Mouse (Mus musculus) neural tube, embryonic 12.5 days (tissue): ENCODE results near the gene Gm3424. TPM values are rescaled to one million over a fixed set of nuclear protein-coding genes. Genes with fewer than 3 reads are reported as not detected.
"Not testable (repeated sequence)": the region's sequence is repeated elsewhere in the genome, so short reads cannot be mapped to it uniquely, and the experiment has no call there.

Experiments used
- ATAC-seq: fragments of 200-750 bp; cut with Nextera tagmentation; 2 replicates; pipeline ENCODE4 v1.8.0; 2017; ENCODE audit warnings: low read depth, mild to moderate bottlenecking, moderate TSS enrichment, moderate library complexity; ENCODE audit not compliant: low FRiP score
- H3K27ac ChIP-seq: fragments of 300-500 bp; sonication (generic); 2 replicates; pipeline ENCODE4 v1.5.1; 2016
- H3K27me3 ChIP-seq: fragments of 300-500 bp; sonication (generic); replicated peaks from 2 replicates; pipeline ENCODE4 v1.6.1; 2016; ENCODE audit warnings: mild to moderate bottlenecking
- H3K36me3 ChIP-seq: fragments of 300-500 bp; sonication (generic); 2 replicates; pipeline ENCODE4 v1.6.1; 2016; ENCODE audit warnings: mild to moderate bottlenecking
- H3K4me1 ChIP-seq: fragments of 300-500 bp; sonication (generic); 2 replicates; pipeline ENCODE4 v1.6.1; 2016
- H3K4me2 ChIP-seq: fragments of 300-500 bp; sonication (generic); replicated peaks from 2 replicates; pipeline ENCODE4 v1.6.1; 2016; ENCODE audit warnings: mild to moderate bottlenecking
- H3K4me3 ChIP-seq: fragments of 300-500 bp; sonication (generic); 2 replicates; pipeline ENCODE4 v1.5.1; 2016
- H3K9ac ChIP-seq: fragments of 300-500 bp; sonication (generic); 2 replicates; pipeline ENCODE4 v1.6.1; 2016; ENCODE audit warnings: mild to moderate bottlenecking
- H3K9me3 ChIP-seq: fragments of 300-500 bp; sonication (generic); 2 replicates; pipeline ENCODE4 v1.6.1; 2016; ENCODE audit warnings: mild to moderate bottlenecking
- WGBS: fragments of 180-500 bp; shearing (Covaris S2); methylation state at CpG from one replicate; pipeline ENCODE4 v1.1.7; 2016; 5-methylcytosine and 5-hydroxymethylcytosine counted together
- polyA plus RNA-seq: library from polyadenylated mRNA; unstranded; fragments of >200 nt; fragmentation: Nextera tagmentation; extraction: Ambion mirVana; gene quantifications from 2 replicates; pipeline ENCODE4 v1.2.1, GENCODE M21; 2016

Gene Gm3424
- not detected in 2 replicates for polyA plus RNA-seq

- H3K27ac ChIP-seq, H3K9ac ChIP-seq, H3K27me3 ChIP-seq, H3K4me3 ChIP-seq, H3K9me3 ChIP-seq, H3K4me1 ChIP-seq, H3K4me2 ChIP-seq, ATAC-seq, H3K36me3 ChIP-seq: not testable (repeated sequence)
- no CpG with 5 or more reads among the region's 3 CpGs for WGBS
Observed at GRCm38 (mm10) chr14:5830229-5830628, at the start of gene Gm3424. Gene Gm3424, minus strand, starts transcription at chr14:5830329.

- not testable (repeated sequence) for H3K27ac ChIP-seq, H3K9me3 ChIP-seq, H3K27me3 ChIP-seq, H3K36me3 ChIP-seq, H3K4me1 ChIP-seq, ATAC-seq
- Histone ChIP-seq H3K9ac (peak overlapping the region; percentile 57; the same call in 1 of the 2 replicates), H3K4me2 (peak overlapping the region; percentile 71), H3K4me3 (peak overlapping the region; percentile 45)
- 1% methylated on average over 27 of the region's 28 CpGs for WGBS
Observed at GRCm38 (mm10) chr14:5879791-5880190, 49.7 kb upstream of the Gm3424 start.

GRCm38 (mm10) chr14:5879136-5879535 lies 49.0 kb upstream of the Gm3424 start:
- not testable (repeated sequence) for H3K4me2 ChIP-seq, H3K4me3 ChIP-seq, H3K9me3 ChIP-seq, ATAC-seq, H3K27me3 ChIP-seq, H3K27ac ChIP-seq, H3K4me1 ChIP-seq, H3K36me3 ChIP-seq, H3K9ac ChIP-seq
- WGBS: 10% methylated on average over 7 of the region's 11 CpGs

GRCm38 (mm10) chr14:5855911-5856310 lies 25.8 kb upstream of the Gm3424 start:
- not testable (repeated sequence) for H3K4me2 ChIP-seq, H3K9me3 ChIP-seq, ATAC-seq, H3K4me3 ChIP-seq, H3K27me3 ChIP-seq, H3K27ac ChIP-seq, H3K9ac ChIP-seq, H3K4me1 ChIP-seq, H3K36me3 ChIP-seq
- 85% methylated on average over 3 of the region's 3 CpGs for WGBS

- H3K27me3 ChIP-seq, H3K4me2 ChIP-seq, H3K27ac ChIP-seq, H3K4me1 ChIP-seq, H3K4me3 ChIP-seq, H3K9ac ChIP-seq, H3K9me3 ChIP-seq, H3K36me3 ChIP-seq: not testable (repeated sequence)
- no CpG with 5 or more reads among the region's 47 CpGs for WGBS
- ATAC-seq: peak; percentile 72; the same call in 1 of the 2 replicates
Observed at GRCm38 (mm10) chr14:5812699-5813356, 17.3 kb downstream of the Gm3424 start.

- not testable (repeated sequence) for H3K27me3 ChIP-seq, H3K9ac ChIP-seq, H3K4me1 ChIP-seq, ATAC-seq, H3K4me2 ChIP-seq, H3K27ac ChIP-seq, H3K4me3 ChIP-seq, H3K36me3 ChIP-seq, H3K9me3 ChIP-seq
- whole genome bisulfite sequencing: no CpG with 5 or more reads among the region's 3 CpGs
Observed at GRCm38 (mm10) chr14:5807882-5808281, 22.2 kb downstream of the Gm3424 start, which contains the start of gene Gm3383. Gene Gm3383, minus strand, starts transcription at chr14:5807982.

Other genes with a start within 250 kb of the Gm3424 start
- not detected in 2 replicates for gene Gm8265, start 197.3 kb downstream of the Gm3424 start, polyA plus RNA-seq
- gene Gm9603, start 142.9 kb downstream of the Gm3424 start, polyA plus RNA-seq: not detected in 2 replicates
- gene Gm3373, start 88.8 kb downstream of the Gm3424 start, polyA plus RNA-seq: 0.23 TPM in 1 of 2 replicates, not detected in the other
- gene Gm3383, start 22.3 kb downstream of the Gm3424 start, polyA plus RNA-seq: 1.6 and 1.8 TPM in 2 replicates
- gene Gm8237, start 50.1 kb upstream of the Gm3424 start, polyA plus RNA-seq: 0.10 and 0.47 TPM in 2 replicates
- gene Gm3248, start 131.4 kb upstream of the Gm3424 start, polyA plus RNA-seq: 0.87 and 1.1 TPM in 2 replicates
- not detected in 2 replicates for gene Gm3453, start 148.8 kb upstream of the Gm3424 start, polyA plus RNA-seq
- not detected in 2 replicates for gene Gm6337, start 227.9 kb upstream of the Gm3424 start, polyA plus RNA-seq